Mouse (Mus musculus) olfactory bulb, adult 2 months (tissue): ENCODE data around the gene Shh. TPM values are rescaled to one million over a fixed set of nuclear protein-coding genes. Genes with fewer than 3 reads are reported as not detected.

Experiments used
- H3K27ac ChIP-seq: fragments of 200-500 bp; 2 replicates; pipeline ENCODE4 v1.5.1; 2012; ENCODE audit warnings: low read depth, low read length; ENCODE audit not compliant: insufficient read depth
- H3K4me1 ChIP-seq: fragments of 200-500 bp; 2 replicates; pipeline ENCODE4 v1.6.1; 2012; ENCODE audit warnings: low read length; ENCODE audit not compliant: control insufficient read depth, insufficient read depth
- H3K4me3 ChIP-seq: fragments of 200-500 bp; 2 replicates; pipeline ENCODE4 v1.5.1; 2012; ENCODE audit warnings: mild to moderate bottlenecking, low read depth, low read length, moderate library complexity; ENCODE audit not compliant: insufficient read depth
- CTCF ChIP-seq: fragments of 200-500 bp; IDR thresholded peaks from 2 replicates; pipeline ENCODE4 v1.5.1; 2012; ENCODE audit warnings: low read depth, mild to moderate bottlenecking, low read length, moderate library complexity; ENCODE audit not compliant: insufficient read depth
- POLR2A ChIP-seq: fragments of 200-500 bp; IDR thresholded peaks from 2 replicates; pipeline ENCODE4 v1.6.1; 2012; ENCODE audit warnings: mild to moderate bottlenecking, low read depth, low read length, moderate library complexity; ENCODE audit not compliant: insufficient read depth
- WGBS: fragments of 180-500 bp; shearing (Covaris S2); methylation state at CpG from one replicate; pipeline ENCODE4 v1.1.7; 2018; 5-methylcytosine and 5-hydroxymethylcytosine counted together
- polyA plus RNA-seq: library from polyadenylated mRNA; stranded (reverse); fragments of >200 nt; gene quantifications from 2 replicates; pipeline ENCODE4 v1.2.4, GENCODE M21; 2012; ENCODE audit warnings: low replicate concordance; ENCODE audit not compliant: missing spikeins, insufficient read depth, insufficient read length

Shh gene
- polyA plus RNA-seq, 1 experiment = not detected

DNA sequence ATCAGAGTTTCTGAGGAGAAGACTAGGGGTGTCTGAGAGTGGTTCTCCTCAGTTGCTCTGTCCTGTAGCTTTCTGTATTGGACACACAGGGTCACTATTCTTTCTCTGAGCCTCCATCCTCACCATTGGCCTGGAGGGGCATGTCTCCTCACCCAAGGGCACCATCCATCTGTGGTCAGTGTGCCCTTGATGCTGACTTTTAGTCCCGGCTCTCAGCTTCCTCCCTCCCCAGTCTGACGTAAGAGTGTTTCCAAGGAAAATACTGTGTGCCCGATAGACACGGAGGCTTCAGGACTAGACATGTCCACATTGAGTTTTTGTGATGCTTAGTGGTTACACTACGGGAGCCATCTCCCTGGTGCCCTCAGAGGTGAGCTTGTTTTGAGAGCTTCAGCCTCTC, 6.5 kb upstream of the Shh start:
- no peak for TF ChIP-seq POLR2A
- TF ChIP-seq CTCF = no peak
- Histone ChIP-seq H3K27ac (no peak overlapping the region), H3K4me3 (no peak overlapping the region), H3K4me1 (peaks cover 3% of the 10 kb centered on the region; the same call in 1 of the 2 replicates)
- 93% methylated on average over 5 of the region's 5 CpGs for WGBS

DNA sequence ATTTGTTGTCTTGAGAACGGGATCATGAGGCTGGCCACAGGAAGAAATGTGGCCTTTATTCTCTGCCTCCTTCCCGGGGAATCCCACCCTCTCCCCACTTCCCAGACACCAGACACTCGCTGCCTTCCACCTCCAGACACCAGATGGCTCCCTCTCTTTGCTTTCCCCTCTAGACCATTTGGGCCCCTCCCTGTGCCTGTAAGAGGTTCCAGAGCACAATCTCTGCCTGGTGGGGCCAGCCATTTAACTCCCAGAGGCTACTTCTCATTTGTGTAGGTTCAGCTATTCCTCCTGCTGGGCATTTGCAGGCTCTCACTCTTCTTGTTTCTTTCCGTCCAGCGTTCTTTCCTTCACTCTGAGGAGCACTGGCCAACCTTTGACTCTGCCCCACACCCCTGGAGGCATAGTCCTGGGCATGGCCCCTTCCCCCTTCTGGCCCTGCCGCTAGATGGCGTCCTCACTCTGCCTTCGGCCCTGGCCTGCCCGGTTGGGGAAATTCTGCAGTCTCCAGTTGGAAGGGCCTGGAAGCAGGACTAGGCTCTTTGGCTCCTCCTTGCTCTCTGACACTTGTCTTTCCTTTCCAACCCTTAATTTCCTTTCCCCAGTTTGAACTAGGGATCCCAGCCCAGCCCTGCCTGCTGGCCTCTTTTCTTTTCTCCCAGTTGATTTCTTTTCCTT, 2.6 kb upstream of the Shh start:
- Histone ChIP-seq H3K27ac (no peak overlapping the region), H3K4me1 (peaks cover 3% of the 10 kb centered on the region), H3K4me3 (no peak overlapping the region)
- 8% methylated on average over 9 of the region's 9 CpGs for WGBS
- peak; percentile 73 for TF ChIP-seq CTCF
- TF ChIP-seq POLR2A = no peak

DNA sequence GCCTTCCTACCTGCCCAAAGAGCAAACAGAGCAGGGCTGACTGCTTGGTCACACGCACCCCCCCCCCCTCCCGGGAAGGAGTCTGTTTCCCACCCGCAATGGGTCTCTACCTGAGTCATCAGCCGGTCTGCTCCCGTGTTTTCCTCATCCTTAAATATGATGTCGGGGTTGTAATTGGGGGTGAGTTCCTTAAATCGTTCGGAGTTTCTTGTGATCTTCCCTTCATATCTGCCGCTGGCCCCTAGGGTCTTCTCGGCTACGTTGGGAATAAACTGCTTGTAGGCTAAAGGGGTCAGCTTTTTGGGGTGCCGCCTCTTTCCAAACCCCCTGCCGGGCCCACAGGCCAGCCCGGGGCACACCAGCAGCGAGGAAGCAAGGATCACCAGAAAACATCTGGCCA, 705 bp downstream of the Shh start:
- H3K27ac ChIP-seq = peak overlapping the region; percentile 70
- peaks cover 18% of the 10 kb centered on the region for H3K4me1 ChIP-seq
- peak overlapping the region; percentile 79 for H3K4me3 ChIP-seq
- 1% methylated on average over 15 of the region's 15 CpGs for WGBS
- TF ChIP-seq CTCF (no peak), POLR2A (no peak)

DNA sequence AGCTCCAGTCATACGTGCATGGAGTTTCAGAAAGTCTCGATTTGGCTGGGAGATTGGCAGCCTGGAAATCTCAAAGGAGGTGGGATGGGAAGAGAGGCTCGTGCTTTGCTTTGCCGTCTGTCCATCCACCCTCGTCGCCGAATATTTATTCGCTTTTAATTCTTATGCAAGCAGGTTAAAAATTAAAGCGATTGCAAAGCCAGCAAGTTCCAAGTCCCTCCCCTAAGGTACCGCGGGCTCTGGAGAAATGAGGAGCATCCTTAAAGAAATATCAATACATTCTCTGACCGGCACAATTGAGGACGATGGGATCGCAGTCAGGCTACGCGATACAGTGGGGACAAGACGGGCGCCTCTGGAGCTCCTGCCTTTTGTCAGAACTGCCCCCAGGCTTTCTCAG, 1.5 kb downstream of the Shh start:
- WGBS = under 1% methylated on average over 18 of the region's 18 CpGs
- Histone ChIP-seq H3K4me3 (peak overlapping the region; percentile 79), H3K4me1 (peaks cover 18% of the 10 kb centered on the region), H3K27ac (no peak overlapping the region; the same call in 1 of the 2 replicates)
- TF ChIP-seq POLR2A = no peak
- TF ChIP-seq CTCF = no peak

DNA sequence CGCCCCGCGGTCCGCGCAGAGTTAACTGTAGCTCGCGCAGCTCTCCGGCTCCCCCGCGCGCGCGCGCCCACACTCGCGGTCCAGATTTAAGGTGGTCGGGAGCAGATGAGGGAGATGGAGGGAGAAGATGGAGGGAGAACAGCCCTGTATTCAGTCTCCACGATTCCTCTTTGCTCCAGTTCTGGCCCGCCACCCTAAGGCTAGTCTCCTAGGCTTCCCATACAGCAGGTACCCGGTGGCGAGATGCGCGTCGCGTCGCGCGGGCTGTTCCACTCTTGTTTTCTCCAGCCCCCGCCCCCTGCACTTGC, 2.0 kb downstream of the Shh start:
- H3K4me1 ChIP-seq = peaks cover 18% of the 10 kb centered on the region
- no peak overlapping the region; the same call in 1 of the 2 replicates for H3K27ac ChIP-seq
- WGBS = under 1% methylated on average over 29 of the region's 29 CpGs
- TF ChIP-seq POLR2A = no peak
- no peak for TF ChIP-seq CTCF
- H3K4me3 ChIP-seq = peak overlapping the region; percentile 79

DNA sequence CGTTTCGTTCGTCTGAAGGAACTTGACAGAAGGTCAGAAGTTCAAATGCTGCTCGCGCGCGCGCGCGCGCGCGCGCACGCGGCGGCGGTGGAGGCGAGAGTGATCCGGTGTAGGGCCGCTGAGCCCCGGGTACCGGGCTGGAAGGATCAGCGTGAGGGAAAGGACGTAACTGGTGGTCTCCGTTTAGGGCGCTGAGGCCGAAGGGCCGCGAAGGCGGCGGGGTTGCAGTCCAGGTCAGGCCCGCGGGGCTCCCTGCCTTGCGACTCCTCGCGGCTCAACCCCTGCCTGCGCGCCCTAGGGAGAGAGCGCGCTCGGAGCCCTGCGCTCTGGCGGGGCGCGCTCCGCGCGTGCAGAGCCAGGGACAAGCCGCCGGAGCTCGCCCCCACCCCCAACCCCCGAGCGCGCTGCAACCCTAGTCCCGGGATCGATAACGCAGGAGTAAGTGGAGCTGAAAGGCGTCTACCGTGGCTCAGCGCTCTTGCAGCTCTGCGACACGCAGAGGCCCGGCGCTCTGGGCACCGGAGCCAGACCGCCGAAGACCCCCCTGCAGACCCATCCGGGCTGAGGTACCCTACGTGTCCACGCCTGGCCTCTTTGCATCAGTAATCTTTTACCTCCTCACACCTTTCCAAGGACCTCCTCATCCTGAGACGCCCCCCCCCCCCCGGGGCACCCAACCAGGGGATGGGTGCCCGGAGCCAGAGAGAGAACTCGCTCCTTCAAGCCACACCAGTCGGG, 2.5 kb downstream of the Shh start:
- under 1% methylated on average over 76 of the region's 76 CpGs for WGBS
- no peak for TF ChIP-seq POLR2A
- Histone ChIP-seq H3K4me3 (peak overlapping the region; percentile 79), H3K4me1 (peaks cover 16% of the 10 kb centered on the region), H3K27ac (peak overlapping the region; percentile 50; the same call in 1 of the 2 replicates)

DNA sequence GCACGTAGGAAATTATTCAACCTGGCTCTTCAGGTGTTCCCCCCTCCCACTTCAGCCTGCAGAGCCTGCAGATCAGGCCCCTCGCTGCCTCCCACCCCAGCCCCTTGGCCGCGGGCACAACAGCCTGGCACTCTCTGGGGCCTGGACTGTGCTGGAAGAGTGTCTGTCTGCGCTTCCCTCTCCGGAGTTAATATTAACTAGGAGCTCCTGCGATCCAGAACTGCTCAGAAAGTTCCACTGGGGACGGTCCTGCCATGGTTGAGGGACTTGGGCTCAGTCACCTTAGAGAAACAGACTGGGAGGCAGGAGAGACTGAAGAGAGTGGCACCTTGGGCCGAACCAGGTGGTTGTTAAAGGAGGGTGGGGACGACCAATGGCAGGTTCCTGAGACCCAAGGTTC, 3.4 kb downstream of the Shh start:
- Histone ChIP-seq H3K27ac (no peak overlapping the region), H3K4me3 (no peak overlapping the region), H3K4me1 (peaks cover 19% of the 10 kb centered on the region)
- WGBS = 9% methylated on average over 10 of the region's 10 CpGs
- no peak for TF ChIP-seq POLR2A
- no peak for TF ChIP-seq CTCF

DNA sequence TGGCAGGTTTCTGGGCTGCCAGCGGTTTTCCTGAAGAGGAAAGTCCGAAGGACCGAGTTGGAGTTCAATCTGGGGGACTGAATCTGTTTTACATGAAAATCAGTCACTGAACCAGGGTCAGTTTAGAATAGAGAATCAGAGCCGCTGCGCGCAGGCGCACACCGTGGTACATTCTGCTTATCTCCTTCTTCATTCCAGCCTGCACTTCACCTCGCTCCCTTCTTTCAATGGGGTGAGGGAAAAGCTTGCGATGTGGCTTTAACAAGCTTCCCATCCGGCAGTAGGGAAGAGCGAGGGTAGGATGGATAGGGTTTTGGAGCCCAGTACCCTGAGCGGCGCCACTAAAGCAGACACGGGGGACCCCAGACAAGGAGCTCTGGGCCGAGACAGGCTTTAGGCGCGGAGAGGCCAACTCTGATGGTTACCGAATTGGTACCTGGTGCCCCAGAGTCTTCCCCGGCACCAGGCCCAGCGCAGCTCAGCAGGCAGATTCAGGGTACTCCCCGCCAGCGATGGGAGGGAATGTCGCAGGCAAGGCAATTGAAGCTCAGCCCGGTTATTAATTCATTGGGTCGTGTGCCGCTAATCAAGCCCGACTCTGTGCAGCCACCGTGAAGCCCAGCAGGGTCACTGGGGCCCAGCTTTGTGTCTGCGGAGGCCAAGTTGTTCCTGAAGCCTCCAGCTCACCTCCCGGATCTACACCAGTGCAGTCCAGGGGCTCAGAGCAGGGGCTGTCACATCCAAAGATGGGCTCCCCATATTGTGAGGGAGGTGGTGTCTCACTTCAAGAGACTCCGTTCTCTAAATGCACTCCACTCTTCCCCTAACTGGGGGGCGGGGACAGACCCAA, 4.1 kb downstream of the Shh start:
- peaks cover 24% of the 10 kb centered on the region for H3K4me1 ChIP-seq
- WGBS = 20% methylated on average over 33 of the region's 33 CpGs
- peak overlapping the region; percentile 20 for H3K4me3 ChIP-seq
- H3K27ac ChIP-seq = no peak overlapping the region
- no peak for TF ChIP-seq CTCF

DNA sequence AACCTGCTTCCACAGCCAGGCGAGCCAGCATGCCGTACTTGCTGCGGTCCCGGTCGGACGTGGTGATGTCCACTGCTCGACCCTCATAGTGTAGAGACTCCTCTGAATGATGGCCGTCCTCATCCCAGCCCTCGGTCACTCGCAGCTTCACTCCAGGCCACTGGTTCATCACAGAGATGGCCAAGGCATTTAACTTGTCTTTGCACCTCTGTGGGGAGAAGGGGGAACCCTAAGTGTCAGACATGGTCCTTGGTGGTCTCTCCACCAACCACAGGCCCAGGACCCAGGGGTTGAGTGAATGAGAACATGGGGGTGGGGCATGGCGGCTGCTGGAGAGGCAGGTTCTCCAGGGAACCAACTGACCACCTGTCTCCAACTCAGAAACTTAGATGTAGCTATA, 5.7 kb downstream of the Shh start:
- WGBS = 42% methylated on average over 11 of the region's 11 CpGs
- Histone ChIP-seq H3K4me1 (peaks cover 27% of the 10 kb centered on the region), H3K4me3 (no peak overlapping the region), H3K27ac (no peak overlapping the region)
- no peak for TF ChIP-seq CTCF
- no peak for TF ChIP-seq POLR2A
